Mouse (Mus musculus) neutrophil, adult 5-6 weeks (primary cell): ENCODE measurements at regions not wholly inside any gene's neighbourhood (a gene's known extent, or its start where the extent isn't known, plus 50 kb on each side); places are given as distances from the start of the nearest gene placed in this dataset.

ENCODE experiments used
- ATAC-seq: fragments of 151-379, 151-347 bp; 2 replicates; pipeline ENCODE4 v1.8.0; 2017; ENCODE audit warnings: mild to moderate bottlenecking, moderate TSS enrichment; ENCODE audit not compliant: insufficient number of reproducible peaks, poor library complexity, low FRiP score, severe bottlenecking; ENCODE audit errors: extremely low read depth

DNA sequence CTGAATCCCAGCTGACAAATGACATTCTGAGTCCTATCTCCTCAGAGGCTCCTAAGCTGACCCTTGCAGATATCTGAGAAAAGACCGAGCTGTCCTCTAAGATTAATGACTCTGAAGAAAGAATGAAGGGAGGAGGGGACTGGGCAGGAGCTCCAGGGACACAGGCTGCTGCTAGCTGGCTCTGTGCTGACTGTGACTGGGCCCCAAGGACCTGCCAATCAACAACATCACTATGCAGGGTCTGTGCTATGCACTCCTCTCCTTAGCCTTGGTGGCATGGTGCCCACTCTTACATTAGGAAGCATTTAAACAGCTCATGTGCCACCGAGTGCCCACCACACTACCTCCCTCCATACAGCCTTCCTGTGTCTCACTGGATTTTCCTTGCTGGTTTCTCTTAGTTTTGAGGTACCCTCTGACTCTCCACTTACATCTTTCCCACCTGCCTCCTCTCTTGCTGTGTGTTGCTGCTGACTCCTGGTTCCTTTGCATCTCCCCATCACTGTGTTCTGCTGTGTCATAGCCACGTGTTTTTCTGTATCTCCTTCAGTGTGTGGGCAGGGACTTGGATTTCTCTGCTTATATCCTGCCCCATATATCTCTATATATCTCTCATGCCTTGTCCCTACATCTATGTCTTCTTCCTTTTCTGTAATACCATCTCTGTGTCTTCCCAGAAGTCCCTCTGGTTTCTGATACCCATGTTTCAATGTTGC is 219.4 kb upstream of the Xylt1 start:
- ATAC-seq = no peak

DNA sequence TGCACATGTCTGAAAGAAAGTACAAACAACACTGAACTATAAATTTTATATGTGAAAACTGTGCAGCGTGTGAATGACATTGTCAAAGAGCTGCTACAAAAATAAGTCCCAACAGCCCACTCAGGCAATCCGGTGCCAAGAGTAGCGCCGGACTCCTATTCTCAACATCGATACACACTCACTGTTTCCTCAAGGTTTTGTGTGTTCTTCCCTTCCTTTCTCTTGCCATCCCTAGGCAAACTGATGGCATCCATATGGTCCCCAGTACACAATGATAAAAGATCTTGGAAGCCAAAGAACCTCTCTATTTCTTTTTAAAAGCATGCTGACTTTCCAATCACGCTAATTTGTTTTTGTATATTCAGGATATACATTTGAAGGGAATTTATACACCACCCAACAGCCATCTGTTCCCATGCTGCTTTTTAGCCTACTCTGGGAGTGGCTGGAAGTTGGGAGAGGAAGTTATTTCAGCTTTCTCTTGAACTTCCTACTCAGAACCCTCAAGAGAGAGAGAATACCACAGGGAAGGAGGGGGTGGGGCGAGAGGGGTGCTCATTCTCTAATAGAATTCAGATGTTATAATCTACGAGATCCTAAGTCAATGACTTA is 205.9 kb upstream of the Xylt1 start:
- ATAC-seq = no peak

DNA sequence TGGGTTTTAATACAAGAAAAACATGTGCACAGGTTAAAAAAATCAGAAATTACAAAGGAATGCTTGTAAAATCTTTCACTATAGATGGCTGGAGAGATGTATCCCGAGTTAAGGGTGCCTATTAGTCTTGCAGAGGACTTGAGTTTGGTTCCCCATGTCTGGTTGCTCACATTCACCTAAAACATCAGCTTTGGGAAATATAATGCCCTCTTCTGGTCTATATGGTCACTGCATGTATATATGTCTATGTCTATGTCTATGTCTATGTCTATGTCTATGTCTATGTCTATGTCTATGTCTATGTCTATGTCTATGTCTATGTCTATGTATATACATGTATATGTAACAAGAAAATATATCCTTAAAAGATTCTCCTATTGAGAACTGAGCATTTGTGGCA is 196.8 kb upstream of the Xylt1 start:
- no peak for ATAC-seq

DNA sequence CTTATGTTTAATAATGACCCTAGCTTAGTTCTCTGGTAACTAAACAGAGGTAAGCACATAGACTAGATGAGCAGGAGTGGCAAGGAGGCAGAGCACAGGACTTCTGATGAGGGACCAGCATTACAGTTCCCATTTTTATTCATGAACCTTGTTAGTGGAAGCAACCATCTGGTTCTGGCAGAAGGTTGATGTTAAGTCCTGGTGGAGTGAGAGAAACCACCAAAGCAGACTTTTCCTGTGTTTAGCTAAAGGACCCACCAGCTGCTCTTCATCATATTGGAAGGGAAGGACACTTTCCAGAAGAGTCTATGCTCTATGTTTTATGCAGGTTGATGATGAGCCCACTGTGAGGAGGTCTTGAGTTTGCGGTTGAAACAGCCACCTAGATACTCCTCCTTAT is 194.9 kb upstream of the Xylt1 start:
- ATAC-seq = no peak

DNA sequence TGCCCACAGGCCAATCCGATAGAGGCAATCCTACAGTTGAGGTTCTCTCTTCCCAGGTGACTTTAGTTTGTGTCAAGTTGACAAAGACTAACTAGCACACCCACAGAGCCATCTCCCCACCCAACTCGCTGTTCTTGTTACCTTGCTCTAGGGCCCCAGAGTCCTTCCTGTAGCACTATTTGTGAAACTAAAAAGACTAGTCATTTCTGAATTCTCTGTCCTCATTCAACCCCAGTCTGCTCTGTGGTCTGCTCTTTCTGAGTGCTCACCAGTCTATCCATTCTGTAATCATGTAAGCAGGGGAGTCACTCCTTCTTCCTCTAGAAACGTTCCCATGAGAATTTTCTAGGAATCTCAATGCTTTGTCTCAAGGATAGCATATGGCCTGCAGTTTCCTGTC is 184.2 kb upstream of the Xylt1 start:
- ATAC-seq = no peak

DNA sequence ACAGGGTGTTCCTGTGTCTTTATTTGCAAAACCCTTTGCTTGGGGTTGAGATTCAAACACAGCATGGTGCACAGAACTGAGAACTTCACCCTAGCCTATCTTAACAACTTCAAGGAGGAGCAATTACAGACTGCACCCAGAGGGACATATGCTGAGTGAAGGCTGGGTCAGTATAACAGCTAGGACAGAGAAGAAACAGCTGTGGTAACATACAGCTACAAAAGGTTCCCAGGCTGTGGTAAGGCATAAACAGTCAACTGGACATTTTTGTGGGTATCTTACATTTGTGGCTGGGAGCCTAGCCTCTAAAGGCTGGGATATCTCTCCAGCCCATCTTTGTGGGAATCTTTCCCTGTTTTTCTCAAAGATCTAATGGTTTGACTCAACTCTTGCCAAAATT is 154.5 kb upstream of the Xylt1 start:
- ATAC-seq = no peak

DNA sequence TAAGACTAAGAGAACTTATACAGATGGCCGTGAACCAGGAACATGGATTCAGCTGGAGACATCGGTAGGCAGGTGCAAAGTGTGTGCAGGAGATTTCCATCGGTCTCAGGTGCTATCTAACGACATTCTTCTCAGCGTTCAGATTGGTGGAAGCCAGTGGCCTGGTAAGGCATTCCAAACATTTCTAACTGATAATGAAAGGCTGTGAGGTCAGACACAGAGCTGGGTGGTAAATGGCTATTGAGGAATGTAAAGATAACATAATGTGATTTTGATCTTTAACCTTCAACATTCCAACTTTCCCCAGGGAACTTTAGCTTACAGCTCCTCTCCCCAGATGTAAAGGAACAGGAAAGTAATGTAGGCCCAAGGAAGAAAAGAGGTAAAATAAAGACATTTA is 151.2 kb upstream of the Xylt1 start:
- no peak for ATAC-seq

DNA sequence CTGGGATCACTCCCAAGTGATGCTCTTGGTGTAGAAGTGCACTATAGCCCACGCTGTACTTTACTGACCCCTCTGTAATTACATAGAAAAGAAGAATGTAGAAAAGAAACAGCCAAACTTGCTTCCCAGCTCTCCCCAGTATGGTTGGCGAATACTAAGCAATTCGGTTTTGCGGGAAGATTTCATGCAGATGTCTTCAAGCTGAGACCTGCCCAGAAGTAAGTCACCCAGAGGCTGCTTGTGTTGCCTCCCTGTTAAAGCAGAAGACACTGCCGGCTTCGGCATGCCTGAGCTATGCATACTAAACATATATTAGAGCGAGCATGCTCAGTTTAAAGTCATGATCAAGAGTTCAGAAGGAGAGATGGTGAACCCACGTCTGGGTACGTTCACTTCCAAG is 124.0 kb upstream of the Xylt1 start:
- ATAC-seq = no peak

DNA sequence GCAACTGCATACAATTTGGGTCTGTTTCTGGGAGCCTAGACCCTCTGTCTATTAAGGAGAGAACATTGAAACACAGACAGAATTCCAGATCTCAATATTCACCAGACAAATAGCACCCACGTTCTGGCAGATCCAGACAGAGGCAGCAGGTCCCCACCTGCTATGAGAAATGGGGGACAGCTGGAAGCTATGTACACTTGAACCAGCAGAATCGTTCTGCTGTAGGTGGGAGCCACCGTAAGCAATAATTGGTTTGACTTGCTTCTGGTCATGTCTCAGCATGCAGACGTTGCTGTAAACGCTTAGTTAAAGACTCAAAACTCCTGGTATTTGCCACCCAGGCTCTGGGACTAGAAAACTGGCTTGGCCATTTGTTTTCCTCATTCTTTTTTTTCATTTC is 122.2 kb upstream of the Xylt1 start:
- no peak for ATAC-seq

DNA sequence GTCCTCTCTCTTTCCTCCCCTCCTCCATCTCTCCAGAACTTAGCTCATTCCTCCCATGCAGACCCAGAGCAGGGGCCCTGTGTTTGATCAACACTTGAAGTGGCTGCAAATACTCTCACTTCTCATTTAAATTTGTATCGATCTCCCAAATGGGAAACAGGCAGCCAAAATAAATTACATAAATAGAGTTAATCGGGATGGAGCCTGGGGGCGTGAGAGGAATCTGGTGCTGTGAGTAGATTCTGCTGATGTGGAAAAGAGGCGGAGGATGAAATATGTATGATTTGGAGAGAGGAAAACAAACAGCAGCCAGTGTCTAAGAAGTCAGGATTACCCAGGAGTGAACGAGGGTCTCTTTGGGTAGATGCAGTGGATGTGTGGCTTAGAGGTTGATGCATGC is 121.6 kb upstream of the Xylt1 start:
- ATAC-seq = no peak

DNA sequence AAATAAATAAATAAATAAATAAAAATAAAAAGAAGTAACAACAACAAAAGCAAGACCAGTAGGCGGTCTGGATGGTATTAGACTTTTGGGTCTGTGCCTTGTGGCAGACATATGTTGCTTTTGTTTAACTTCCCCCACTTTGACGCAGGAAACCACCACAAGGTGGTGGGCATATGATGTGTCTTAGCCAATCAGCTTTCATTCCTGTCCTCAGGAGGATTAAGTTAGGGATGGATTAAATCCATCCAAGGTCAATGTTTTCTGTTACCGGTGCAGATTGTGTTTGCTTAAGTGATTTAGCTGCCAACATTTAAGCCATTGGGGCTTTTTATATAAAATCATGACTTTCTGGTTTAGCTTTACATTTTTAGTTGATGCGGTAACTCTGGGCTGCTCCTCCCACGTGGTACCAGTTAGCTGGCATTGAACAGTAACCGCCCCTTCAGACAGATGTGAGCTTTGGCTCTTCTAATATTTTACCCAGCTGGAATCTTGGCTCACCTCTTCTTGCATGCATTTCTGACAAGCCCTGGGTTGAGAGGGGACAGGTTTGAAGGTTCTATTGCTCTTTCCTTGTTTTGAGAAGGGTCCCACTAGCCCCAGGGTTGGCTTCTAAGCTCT is 121.0 kb upstream of the Xylt1 start:
- ATAC-seq = no peak

DNA sequence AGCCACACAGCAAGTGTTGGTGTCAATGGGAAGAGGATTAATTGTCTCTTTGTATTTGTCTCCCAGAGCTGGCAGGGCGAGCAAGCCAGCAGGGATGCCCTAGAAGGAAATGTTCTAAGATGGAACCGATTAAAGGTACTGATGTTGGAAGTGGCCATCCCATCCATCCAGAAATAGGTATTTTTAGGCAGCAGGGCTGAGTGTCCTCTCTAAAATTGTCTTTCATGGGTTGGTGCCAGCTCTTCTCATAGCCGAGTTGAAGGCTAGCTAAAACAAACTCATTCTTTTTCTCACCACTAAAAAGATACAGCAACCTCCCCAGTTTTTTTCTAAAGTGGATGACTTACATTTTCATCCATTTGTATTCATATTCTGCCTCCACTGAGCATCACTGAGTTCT is 120.2 kb upstream of the Xylt1 start:
- ATAC-seq = no peak

DNA sequence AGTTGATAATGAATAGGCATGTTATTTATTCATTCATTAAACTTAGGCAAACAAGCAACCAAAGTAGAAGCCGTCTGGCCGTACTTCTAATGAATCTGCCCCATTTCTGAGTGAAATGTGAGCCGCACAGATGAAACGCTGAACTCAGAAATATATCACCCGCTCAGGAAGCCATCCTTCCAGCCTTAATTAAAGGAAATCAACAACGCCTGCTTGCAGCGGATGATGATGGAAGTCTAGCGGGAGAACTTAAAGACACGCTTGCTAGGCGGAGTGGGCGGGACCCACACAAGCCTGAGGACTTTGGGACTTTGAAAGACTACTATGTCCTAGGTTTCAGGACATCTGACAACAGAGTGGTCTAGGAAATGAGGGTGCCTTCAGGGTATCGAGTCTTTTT is 117.7 kb upstream of the Xylt1 start:
- ATAC-seq = no peak

DNA sequence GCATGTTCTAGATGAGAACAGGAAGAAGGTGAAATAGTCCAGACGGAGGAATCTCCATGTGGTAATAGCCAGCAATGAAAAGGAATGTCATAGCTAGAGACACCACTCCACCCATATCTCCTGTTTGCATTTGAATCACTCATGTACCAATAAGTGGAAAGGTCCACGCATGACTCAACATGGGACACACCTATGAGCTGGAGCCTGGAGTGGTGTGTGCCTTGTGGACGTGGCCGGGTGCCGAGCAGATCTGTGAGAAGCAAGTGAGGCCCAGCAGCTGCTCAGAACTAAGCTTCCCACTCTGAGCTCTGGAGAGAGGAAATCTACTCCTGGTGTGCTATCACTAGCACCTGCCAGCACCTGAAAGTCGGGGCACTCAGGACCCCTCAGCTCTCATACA is 116.4 kb upstream of the Xylt1 start:
- no peak for ATAC-seq

DNA sequence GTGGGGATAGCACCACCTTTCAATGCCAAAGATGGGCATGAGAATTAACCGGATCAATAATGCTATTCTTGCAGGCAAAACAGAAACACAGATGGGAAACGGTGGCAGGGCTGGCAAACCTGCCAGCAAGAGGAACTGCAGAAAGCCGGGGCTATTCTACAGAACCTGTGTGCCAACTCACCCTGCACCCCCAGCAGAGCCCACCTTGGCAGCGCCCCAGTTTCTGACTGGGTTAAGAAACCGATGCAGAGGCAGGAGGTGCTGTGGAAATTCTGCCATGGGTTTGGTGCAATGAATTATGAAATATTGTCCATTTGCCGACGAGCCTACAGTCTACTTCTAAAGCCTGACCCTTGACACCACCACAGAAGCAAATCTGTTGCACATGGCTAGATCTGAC is 112.7 kb upstream of the Xylt1 start:
- ATAC-seq = no peak

DNA sequence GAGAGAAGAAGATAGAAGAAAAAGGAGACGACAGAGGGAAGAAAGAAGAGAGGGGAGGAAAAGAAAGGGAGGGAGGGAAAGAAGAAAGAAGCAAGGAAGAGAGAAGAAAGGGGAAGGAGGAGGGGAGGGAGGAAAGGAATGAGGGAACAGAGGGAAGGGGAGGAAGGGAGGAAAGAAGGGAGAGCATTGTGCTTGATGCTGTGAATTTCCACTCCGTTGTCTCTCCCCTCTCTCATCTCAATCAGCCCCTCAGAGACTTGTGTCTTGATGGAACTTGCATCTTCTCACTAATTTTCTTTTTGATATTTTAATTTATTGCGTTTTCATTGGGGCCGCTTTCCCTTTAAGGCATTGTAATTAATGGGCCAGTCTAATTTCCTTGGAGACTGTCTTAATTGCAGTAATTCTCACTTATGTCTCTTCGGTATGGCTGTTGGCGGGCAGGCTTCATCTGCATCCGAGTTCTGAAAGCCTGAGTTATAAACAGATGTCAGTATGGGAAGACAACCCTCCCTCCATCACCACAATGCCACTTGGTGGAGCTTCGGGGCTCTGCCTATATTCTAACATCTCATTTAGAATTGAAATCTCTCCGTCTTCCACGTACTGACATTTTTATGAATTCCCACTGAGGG is 111.4 kb upstream of the Xylt1 start:
- ATAC-seq = no peak

DNA sequence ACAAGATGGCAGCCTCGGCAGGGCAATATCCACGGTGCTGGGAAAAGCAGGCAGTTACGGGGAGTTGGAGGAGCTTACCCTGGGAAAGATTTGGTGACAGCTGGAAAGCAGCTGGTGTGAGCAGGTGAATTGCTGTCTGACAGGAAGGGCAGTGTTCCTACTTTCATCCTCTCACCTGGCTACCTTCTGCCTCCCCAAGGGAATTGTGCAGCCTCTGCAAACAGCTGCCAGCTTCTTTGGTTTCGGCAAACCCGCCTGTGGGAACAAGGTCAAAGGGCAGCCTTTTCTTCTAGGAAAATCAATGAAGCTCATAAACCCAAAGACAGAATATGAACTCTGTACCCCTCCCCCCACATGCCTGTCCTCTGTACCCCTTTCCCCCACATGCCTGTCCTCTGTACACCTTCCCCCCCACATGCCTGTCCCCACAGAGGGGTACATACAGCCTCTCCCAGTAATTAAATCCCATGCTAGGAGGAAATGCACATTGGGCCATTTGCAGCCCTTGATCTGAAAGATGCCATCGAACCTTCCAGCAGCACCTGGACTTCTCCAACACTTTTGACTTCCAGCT is 102.3 kb upstream of the Xylt1 start:
- ATAC-seq = no peak

DNA sequence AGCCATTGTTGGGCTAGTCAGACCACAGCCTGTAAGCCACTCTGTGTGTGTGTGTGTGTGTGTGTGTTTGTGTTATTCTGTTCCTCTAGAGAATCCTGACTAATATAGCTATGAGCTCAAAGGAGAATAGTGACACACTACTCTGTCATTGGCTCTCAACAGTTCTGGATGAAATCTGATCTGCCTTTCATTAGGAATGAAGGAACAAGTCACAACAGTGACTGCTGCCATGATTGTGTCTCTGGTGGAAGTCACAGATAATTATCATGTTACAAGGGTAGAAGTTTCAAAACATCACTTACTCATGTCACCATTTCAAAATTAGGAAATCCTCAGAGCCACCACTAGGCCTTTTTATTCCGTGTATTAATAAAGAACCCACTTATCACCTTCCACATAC is 98.6 kb upstream of the Xylt1 start:
- ATAC-seq = no peak

DNA sequence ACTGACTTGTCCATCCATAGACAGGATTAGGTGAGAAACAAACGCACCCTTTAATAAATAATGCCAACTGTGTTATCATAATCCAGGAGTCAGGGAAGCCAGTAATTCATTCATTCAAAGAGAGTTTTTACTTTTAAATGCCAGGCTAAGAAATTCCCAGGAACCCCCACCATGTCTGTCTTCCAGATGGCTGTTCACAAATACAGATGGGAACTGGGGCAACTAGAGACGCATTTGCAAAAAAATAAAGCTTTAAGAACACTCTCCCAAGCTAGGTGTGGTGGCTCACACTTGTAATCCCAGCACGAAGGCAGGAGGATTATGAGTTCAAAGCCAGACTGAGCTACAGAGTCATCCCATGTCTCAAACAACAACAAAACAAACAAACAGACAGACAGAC is 95.6 kb upstream of the Xylt1 start:
- no peak for ATAC-seq

DNA sequence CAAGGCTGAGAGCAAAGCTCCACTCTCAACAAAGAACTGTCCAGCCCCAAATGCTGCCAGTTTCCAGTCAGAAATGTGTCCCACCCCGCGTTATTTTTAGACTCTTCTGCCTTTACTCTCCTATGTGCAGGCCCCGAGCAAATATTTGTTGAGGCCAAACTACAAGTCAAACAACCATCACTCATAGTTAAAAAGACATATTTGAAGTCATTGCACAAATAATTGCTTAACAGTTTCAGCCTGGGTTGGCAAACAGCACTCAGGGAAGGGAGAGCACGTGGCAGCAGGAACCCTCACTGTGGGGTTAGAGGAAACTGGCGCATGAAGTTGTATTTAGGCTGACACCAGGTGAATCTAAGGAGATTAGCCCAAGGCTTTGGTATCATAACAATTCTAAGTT is 94.8 kb upstream of the Xylt1 start:
- ATAC-seq = no peak
